Mouse (Mus musculus) kidney, embryonic 16.5 days (tissue): ENCODE measurements around the gene Lhfpl2. TPM values are rescaled to one million over a fixed set of nuclear protein-coding genes. Genes with fewer than 3 reads are reported as not detected.

Source experiments
- ATAC-seq: fragments of 200-750 bp; cut with Nextera tagmentation; 2 replicates; pipeline ENCODE4 v1.8.0; 2017; ENCODE audit warnings: moderate TSS enrichment; ENCODE audit not compliant: low FRiP score, low TSS enrichment
- H3K27ac ChIP-seq: fragments of 300-500 bp; sonication (generic); 2 replicates; pipeline ENCODE4 v1.5.1; 2014; ENCODE audit warnings: low read length
- H3K27me3 ChIP-seq: fragments of 300-500 bp; sonication (generic); 2 replicates; pipeline ENCODE4 v1.6.1; 2014; ENCODE audit warnings: low read length, control low read depth, mixed read lengths; ENCODE audit not compliant: insufficient read depth
- H3K36me3 ChIP-seq: fragments of 300-500 bp; sonication (generic); 2 replicates; pipeline ENCODE4 v1.6.1; 2014; ENCODE audit warnings: low read length, control low read depth, mixed read lengths; ENCODE audit not compliant: insufficient read depth
- H3K4me1 ChIP-seq: fragments of 300-500 bp; sonication (generic); 2 replicates; pipeline ENCODE4 v1.6.1; 2014; ENCODE audit warnings: low read length, control low read depth, mixed read lengths; ENCODE audit not compliant: insufficient read depth
- H3K4me2 ChIP-seq: fragments of 300-500 bp; sonication (generic); replicated peaks from 2 replicates; pipeline ENCODE4 v1.6.1; 2014; ENCODE audit warnings: low read depth, low read length
- H3K4me3 ChIP-seq: fragments of 300-500 bp; sonication (generic); 2 replicates; pipeline ENCODE4 v1.5.1; 2014; ENCODE audit warnings: mild to moderate bottlenecking, low read length
- H3K9ac ChIP-seq: fragments of 300-500 bp; sonication (generic); replicated peaks from 2 replicates; pipeline ENCODE4 v1.6.1; 2014; ENCODE audit warnings: low read length
- H3K9me3 ChIP-seq: fragments of 300-500 bp; sonication (generic); 2 replicates; pipeline ENCODE4 v1.6.1; 2016; ENCODE audit warnings: low read length, control low read depth
- WGBS: fragments of 180-500 bp; shearing (Covaris S2); extraction: QIAGEN DNeasy Blood & Tissue Kit; methylation state at CpG from one replicate; pipeline ENCODE4 v1.1.7; 2014; 5-methylcytosine and 5-hydroxymethylcytosine counted together
- polyA plus RNA-seq: library from polyadenylated mRNA; unstranded; fragments of >200 nt; fragmentation: Nextera tagmentation; extraction: Ambion mirVana; gene quantifications from 2 replicates; pipeline ENCODE4 v1.2.1, GENCODE M21; 2015

Gene Lhfpl2
- polyA plus RNA-seq, 1 experiment from 2014 or later, result 91.2 TPM

DNA sequence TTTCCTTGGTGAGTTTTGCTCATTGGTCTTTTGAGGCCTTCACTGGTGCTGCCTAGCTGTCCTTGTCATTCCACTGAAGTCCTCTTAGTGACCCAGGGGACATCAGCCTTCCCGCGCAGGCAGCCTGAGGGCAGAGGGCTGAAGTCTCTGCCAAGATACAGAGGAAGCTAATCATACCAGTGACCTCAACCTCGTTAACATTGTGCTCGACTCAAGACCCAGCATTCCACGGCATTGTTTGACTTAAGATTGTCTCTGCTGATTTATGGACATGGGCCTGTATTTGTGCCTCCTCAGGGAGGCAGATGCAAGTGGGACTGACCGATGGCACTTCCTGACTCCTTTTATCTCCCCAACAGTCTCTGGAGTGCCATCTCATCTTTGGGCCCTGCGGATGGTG lies 7.0 kb downstream of the Lhfpl2 start:
- Histone ChIP-seq H3K4me2 (0 out of 2 replicates have a peak overlapping the region, but pooled peaks have one; percentile 1), H3K4me3 (no peak overlapping the region), H3K27me3 (no peaks in the 10 kb centered on the region), H3K27ac (peak overlapping the region; percentile 52), H3K9ac (0 out of 2 replicates have a peak overlapping the region, but pooled peaks have one; percentile 5), H3K9me3 (no peaks in the 10 kb centered on the region), H3K36me3 (peaks cover 5% of the 10 kb centered on the region; the same call in 1 of the 2 replicates), H3K4me1 (peaks cover 94% of the 10 kb centered on the region)
- ATAC-seq, result no peak
- WGBS, result 24% methylated on average over 7 of the region's 7 CpGs

GRCm38 (mm10) chr13:94065276-94066050 lies 7.9 kb downstream of the Lhfpl2 start:
- H3K9ac ChIP-seq, result 0 out of 2 replicates have a peak overlapping the region, but pooled peaks have one; percentile 24
- no peaks in the 10 kb centered on the region for H3K36me3 ChIP-seq
- peaks cover 98% of the 10 kb centered on the region for H3K4me1 ChIP-seq
- no peak overlapping the region for H3K4me2 ChIP-seq
- ATAC-seq, result no peak
- H3K27me3 ChIP-seq, result no peaks in the 10 kb centered on the region
- H3K4me3 ChIP-seq, result no peak overlapping the region
- 57% methylated on average over 11 of the region's 11 CpGs for WGBS
- H3K27ac ChIP-seq, result peak overlapping the region; percentile 52; the same call in 1 of the 2 replicates
- no peaks in the 10 kb centered on the region for H3K9me3 ChIP-seq

- H3K36me3 ChIP-seq, result 0 out of 2 replicates have a peak, but pooled peaks cover 7% of the 10 kb centered on the region
- no peak overlapping the region for H3K4me3 ChIP-seq
- no peaks in the 10 kb centered on the region for H3K9me3 ChIP-seq
- peak overlapping the region; percentile 50; the same call in 1 of the 2 replicates for H3K27ac ChIP-seq
- 82% methylated on average over 5 of the region's 5 CpGs for WGBS
- peaks cover 98% of the 10 kb centered on the region for H3K4me1 ChIP-seq
- no peak for ATAC-seq
- H3K4me2 ChIP-seq, result no peak overlapping the region
- H3K9ac ChIP-seq, result no peak overlapping the region
- no peaks in the 10 kb centered on the region for H3K27me3 ChIP-seq
These were observed 9.2 kb downstream of the Lhfpl2 start for GRCm38 (mm10) chr13:94066626-94067275.

DNA sequence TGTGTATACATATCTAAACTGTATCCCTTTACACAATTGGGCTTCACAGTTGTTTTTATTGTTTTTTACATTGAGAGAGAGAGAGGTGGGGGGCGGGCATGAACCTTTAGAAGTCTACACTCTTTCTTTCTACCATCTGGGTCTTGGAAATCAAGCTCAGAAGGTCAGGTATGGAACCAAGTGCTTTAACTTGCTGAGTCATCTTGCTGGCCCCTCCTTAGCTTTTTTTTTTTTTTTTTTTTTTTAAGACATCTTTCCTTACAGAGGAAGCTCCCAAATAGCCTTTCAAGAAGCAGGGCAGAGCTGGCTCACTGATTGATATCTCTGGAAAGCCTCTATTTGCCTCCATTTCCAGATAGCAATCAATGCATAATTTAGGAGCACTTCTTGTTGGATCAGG lies 10.7 kb downstream of the Lhfpl2 start:
- no peak overlapping the region for H3K4me3 ChIP-seq
- 0 out of 2 replicates have a peak, but pooled peaks cover 7% of the 10 kb centered on the region for H3K36me3 ChIP-seq
- H3K9me3 ChIP-seq, result no peaks in the 10 kb centered on the region
- peak overlapping the region; percentile 96 for H3K27ac ChIP-seq
- no peaks in the 10 kb centered on the region for H3K27me3 ChIP-seq
- H3K4me1 ChIP-seq, result peaks cover 100% of the 10 kb centered on the region
- peak overlapping the region; percentile 25; the same call in 1 of the 2 replicates for H3K4me2 ChIP-seq
- WGBS, result 88% methylated on average over 1 of the region's 1 CpGs
- ATAC-seq, result no peak
- no peak overlapping the region for H3K9ac ChIP-seq

DNA sequence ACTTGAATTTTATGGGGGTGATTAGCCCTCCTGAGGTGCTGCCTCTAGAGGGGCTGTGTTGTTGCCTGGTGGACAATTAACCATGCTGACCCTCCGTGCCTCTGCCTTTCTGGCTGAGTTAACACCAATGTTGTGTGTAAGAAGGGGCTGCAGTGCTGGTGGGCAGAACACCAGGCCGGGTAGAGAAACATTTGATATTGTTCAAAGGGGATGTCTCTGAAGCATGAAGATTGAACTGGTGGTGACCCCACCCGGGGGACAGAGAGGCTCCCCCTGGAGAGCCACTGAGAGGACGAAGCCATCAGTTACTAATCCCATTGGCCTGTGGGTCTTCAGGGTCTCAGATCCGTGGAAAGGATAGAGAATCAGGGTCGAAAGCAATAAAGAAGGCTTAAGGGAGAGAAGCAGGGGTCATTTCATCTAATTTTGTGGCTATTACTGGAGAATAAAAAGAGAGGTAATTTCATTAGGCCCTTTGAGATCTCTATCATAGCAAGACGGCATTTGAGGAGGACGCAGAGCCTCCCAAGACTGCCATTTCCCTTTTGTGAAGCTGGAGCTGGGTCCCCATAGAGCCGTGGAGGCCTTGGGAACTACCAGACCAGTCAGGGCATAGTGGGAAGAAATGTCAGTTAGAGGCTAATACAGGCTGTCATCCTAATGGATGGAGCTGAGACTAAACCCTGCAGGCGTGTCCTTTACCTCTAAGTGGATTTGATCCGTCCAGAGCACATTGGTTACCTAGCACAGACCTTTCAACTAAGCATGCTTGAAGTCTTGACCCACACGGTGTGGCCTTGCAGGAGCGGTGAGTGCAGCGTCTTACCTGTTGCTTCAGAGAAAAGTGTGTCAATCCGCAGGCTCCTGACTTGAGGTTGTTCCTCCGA lies 12.1 kb downstream of the Lhfpl2 start:
- Histone ChIP-seq H3K27ac (peak overlapping the region; percentile 96), H3K9me3 (no peaks in the 10 kb centered on the region), H3K4me3 (no peak overlapping the region), H3K4me1 (peaks cover 99% of the 10 kb centered on the region), H3K27me3 (no peaks in the 10 kb centered on the region), H3K36me3 (0 out of 2 replicates have a peak, but pooled peaks cover 7% of the 10 kb centered on the region), H3K4me2 (peak overlapping the region; percentile 25), H3K9ac (peak overlapping the region; percentile 29; the same call in 1 of the 2 replicates)
- WGBS, result 40% methylated on average over 16 of the region's 16 CpGs
- peak; percentile 86 for ATAC-seq

- Histone ChIP-seq H3K36me3 (0 out of 2 replicates have a peak, but pooled peaks cover 7% of the 10 kb centered on the region), H3K4me2 (peak overlapping the region; percentile 1), H3K9me3 (no peaks in the 10 kb centered on the region), H3K27me3 (no peaks in the 10 kb centered on the region), H3K4me1 (peaks cover 99% of the 10 kb centered on the region), H3K9ac (0 out of 2 replicates have a peak overlapping the region, but pooled peaks have one; percentile 29), H3K27ac (peak overlapping the region; percentile 96), H3K4me3 (no peak overlapping the region)
- 56% methylated on average over 3 of the region's 3 CpGs for WGBS
- no peak for ATAC-seq
These were observed 12.7 kb downstream of the Lhfpl2 start for GRCm38 (mm10) chr13:94070308-94070619.

DNA sequence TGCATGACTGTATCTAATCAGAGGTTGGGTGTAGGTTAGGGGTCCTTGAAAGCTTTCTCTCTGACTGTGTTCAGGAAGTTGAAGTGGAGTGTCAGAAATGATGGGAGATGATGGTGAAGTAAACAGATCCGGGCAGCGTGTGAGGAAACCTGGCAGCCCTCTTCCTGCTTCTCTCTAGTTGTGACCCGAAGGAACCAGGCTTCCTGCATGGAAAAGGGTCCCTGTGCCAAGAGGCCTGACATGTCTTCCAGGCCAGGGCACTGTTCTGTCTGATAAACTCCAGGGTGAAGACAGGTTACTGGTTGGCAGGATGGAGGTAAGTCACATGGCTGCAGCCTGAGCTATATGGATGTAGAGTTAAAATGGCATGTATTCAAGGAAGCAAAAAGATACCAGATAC lies 13.3 kb downstream of the Lhfpl2 start:
- Histone ChIP-seq H3K27me3 (no peaks in the 10 kb centered on the region), H3K36me3 (0 out of 2 replicates have a peak, but pooled peaks cover 7% of the 10 kb centered on the region), H3K4me3 (no peak overlapping the region), H3K9ac (peak overlapping the region; percentile 12; the same call in 1 of the 2 replicates), H3K4me2 (no peak overlapping the region), H3K27ac (peak overlapping the region; percentile 96), H3K4me1 (peaks cover 99% of the 10 kb centered on the region), H3K9me3 (no peaks in the 10 kb centered on the region)
- ATAC-seq, result no peak
- 83% methylated on average over 3 of the region's 3 CpGs for WGBS

GRCm38 (mm10) chr13:94073046-94073715 lies 15.6 kb downstream of the Lhfpl2 start:
- no peaks in the 10 kb centered on the region for H3K9me3 ChIP-seq
- H3K4me2 ChIP-seq, result no peak overlapping the region
- H3K9ac ChIP-seq, result peak overlapping the region; percentile 48
- peak overlapping the region; percentile 87 for H3K27ac ChIP-seq
- no peaks in the 10 kb centered on the region for H3K27me3 ChIP-seq
- 0 out of 2 replicates have a peak, but pooled peaks cover 7% of the 10 kb centered on the region for H3K36me3 ChIP-seq
- peaks cover 97% of the 10 kb centered on the region for H3K4me1 ChIP-seq
- H3K4me3 ChIP-seq, result no peak overlapping the region
- 0 out of 2 replicates have a peak, but pooled peaks have one; percentile 5 for ATAC-seq
- 11% methylated on average over 9 of the region's 9 CpGs for WGBS

GRCm38 (mm10) chr13:94073716-94074115 lies 16.1 kb downstream of the Lhfpl2 start:
- WGBS, result 26% methylated on average over 5 of the region's 5 CpGs
- Histone ChIP-seq H3K4me1 (peaks cover 96% of the 10 kb centered on the region), H3K9me3 (no peaks in the 10 kb centered on the region), H3K4me3 (no peak overlapping the region), H3K4me2 (no peak overlapping the region), H3K36me3 (peaks cover 11% of the 10 kb centered on the region; the same call in 1 of the 2 replicates), H3K9ac (peak overlapping the region; percentile 45), H3K27me3 (no peaks in the 10 kb centered on the region), H3K27ac (peak overlapping the region; percentile 87)
- ATAC-seq, result no peak
